Mouse (Mus musculus): ENCODE measurements around the gene Adat3. TPM values are rescaled to one million over a fixed set of nuclear protein-coding genes. Genes with fewer than 3 reads are reported as not detected.
A peak's percentile ranks its signal among the peaks of the same experiment; 100 is the strongest.

The Adat3 gene
- total RNA-seq, 1 experiment, result 12.7 TPM

- Histone ChIP-seq H3K27ac (ENCODE audit: insufficient read depth, low read depth, low read length, poor library complexity, severe bottlenecking) (no peak overlapping the region), H3K4me3 (ENCODE audit: insufficient read depth in 1 of 2, low read depth in 1 of 2, low read length in 2 of 2, poor library complexity in 1 of 2, severe bottlenecking in 1 of 2) (peak overlapping the region in 1 of 2 experiments; percentile 6; a peak in 2 of 4 replicates), H3K4me1 (ENCODE audit: control insufficient read depth in 2 of 2, insufficient read depth in 2 of 2, low read length in 2 of 2, poor library complexity in 1 of 2) (peaks cover 8 to 44% of the 10 kb centered on the region in 2 experiments; a peak in 3 of 4 replicates), H3K36me3 (ENCODE audit: control insufficient read depth, insufficient read depth, low read length, poor library complexity, severe bottlenecking) (peaks cover 14% of the 10 kb centered on the region; the same call in 1 of the 2 replicates), H3K9ac (ENCODE audit: insufficient read depth, low read depth, low read length, poor library complexity, severe bottlenecking) (0 out of 2 replicates have a peak overlapping the region, but pooled peaks have one; percentile 27), H3K9me3 (ENCODE audit: control insufficient read depth, insufficient read depth, low read depth, low read length) (no peaks in the 10 kb centered on the region)
- no peak for DNase-seq (ENCODE audit: low read depth, low spot score)
- in situ Hi-C loops (cut with MboI; ENCODE audit: low sequenced_read_pairs in 2 of 2, unreplicated experiment in 2 of 2), result no loop called here
- TF ChIP-seq CHD2 (IDR thresholded peaks at IDR 0.05; ENCODE audit: low read depth, low read length), result no peak
- no peak for TF ChIP-seq ZC3H11A (IDR thresholded peaks at IDR 0.05; ENCODE audit: borderline replicate concordance, low read depth, low read length)
- TF ChIP-seq ZNF384 (IDR thresholded peaks at IDR 0.05; ENCODE audit: low read depth, low read length), result no peak
- no peak for TF ChIP-seq MAFK (IDR thresholded peaks at IDR 0.05; ENCODE audit: insufficient read depth, low read depth, low read length)
- no peak for TF ChIP-seq HCFC1 (IDR thresholded peaks at IDR 0.05; ENCODE audit: borderline replicate concordance, insufficient read depth, low read length)
Observed at GRCm38 (mm10) chr10:80568876-80569275, 33.8 kb upstream of the Adat3 start.

- peak overlapping the region; percentile 27; the same call in 1 of the 2 replicates for H3K9ac ChIP-seq (ENCODE audit: insufficient read depth, low read depth, low read length, poor library complexity, severe bottlenecking)
- H3K4me1 ChIP-seq (ENCODE audit: control insufficient read depth in 2 of 2, insufficient read depth in 2 of 2, low read length in 2 of 2, poor library complexity in 1 of 2), result peaks cover 12 to 49% of the 10 kb centered on the region in 2 experiments
- H3K4me3 ChIP-seq (ENCODE audit: insufficient read depth in 1 of 2, low read depth in 1 of 2, low read length in 2 of 2, poor library complexity in 1 of 2, severe bottlenecking in 1 of 2), result peak overlapping the region; percentile 6 to 52; a peak in 2 of 4 replicates
- in situ Hi-C loops (cut with MboI; ENCODE audit: low sequenced_read_pairs in 2 of 2, unreplicated experiment in 2 of 2), result no loop called here
- peak; percentile 73 for DNase-seq (ENCODE audit: low read depth, low spot score)
- TF ChIP-seq CHD2 (IDR thresholded peaks at IDR 0.05; ENCODE audit: low read depth, low read length) (no peak), ZC3H11A (IDR thresholded peaks at IDR 0.05; ENCODE audit: borderline replicate concordance, low read depth, low read length) (no peak), MAFK (IDR thresholded peaks at IDR 0.05; ENCODE audit: insufficient read depth, low read depth, low read length) (no peak), ZNF384 (IDR thresholded peaks at IDR 0.05; ENCODE audit: low read depth, low read length) (no peak), HCFC1 (IDR thresholded peaks at IDR 0.05; ENCODE audit: borderline replicate concordance, insufficient read depth, low read length) (no peak)
- no peaks in the 10 kb centered on the region for H3K9me3 ChIP-seq (ENCODE audit: control insufficient read depth, insufficient read depth, low read depth, low read length)
- H3K27ac ChIP-seq (ENCODE audit: insufficient read depth, low read depth, low read length, poor library complexity, severe bottlenecking), result no peak overlapping the region
- peaks cover 14% of the 10 kb centered on the region; the same call in 1 of the 2 replicates for H3K36me3 ChIP-seq (ENCODE audit: control insufficient read depth, insufficient read depth, low read length, poor library complexity, severe bottlenecking)
Observed at GRCm38 (mm10) chr10:80569664-80570066, 33.0 kb upstream of the Adat3 start.

GRCm38 (mm10) chr10:80570419-80570818, 32.3 kb upstream of the Adat3 start:
- Histone ChIP-seq H3K9me3 (ENCODE audit: control insufficient read depth, insufficient read depth, low read depth, low read length) (no peaks in the 10 kb centered on the region), H3K4me3 (ENCODE audit: insufficient read depth in 1 of 2, low read depth in 1 of 2, low read length in 2 of 2, poor library complexity in 1 of 2, severe bottlenecking in 1 of 2) (peak overlapping the region; percentile 33 to 49; a peak in 3 of 4 replicates), H3K4me1 (ENCODE audit: control insufficient read depth in 2 of 2, insufficient read depth in 2 of 2, low read length in 2 of 2, poor library complexity in 1 of 2) (peaks cover 12 to 57% of the 10 kb centered on the region in 2 experiments), H3K27ac (ENCODE audit: insufficient read depth, low read depth, low read length, poor library complexity, severe bottlenecking) (no peak overlapping the region), H3K9ac (ENCODE audit: insufficient read depth, low read depth, low read length, poor library complexity, severe bottlenecking) (peak overlapping the region; percentile 56; the same call in 1 of the 2 replicates), H3K36me3 (ENCODE audit: control insufficient read depth, insufficient read depth, low read length, poor library complexity, severe bottlenecking) (peaks cover 14% of the 10 kb centered on the region; the same call in 1 of the 2 replicates)
- in situ Hi-C loops (cut with MboI; ENCODE audit: low sequenced_read_pairs in 2 of 2, unreplicated experiment in 2 of 2), result no loop called here
- TF ChIP-seq MAFK (IDR thresholded peaks at IDR 0.05; ENCODE audit: insufficient read depth, low read depth, low read length) (no peak), ZNF384 (IDR thresholded peaks at IDR 0.05; ENCODE audit: low read depth, low read length) (no peak), CHD2 (IDR thresholded peaks at IDR 0.05; ENCODE audit: low read depth, low read length) (no peak), HCFC1 (IDR thresholded peaks at IDR 0.05; ENCODE audit: borderline replicate concordance, insufficient read depth, low read length) (no peak), ZC3H11A (IDR thresholded peaks at IDR 0.05; ENCODE audit: borderline replicate concordance, low read depth, low read length) (no peak)
- no peak for DNase-seq (ENCODE audit: low read depth, low spot score)

- Histone ChIP-seq H3K27ac (ENCODE audit: insufficient read depth, low read depth, low read length, poor library complexity, severe bottlenecking) (no peak overlapping the region), H3K36me3 (ENCODE audit: control insufficient read depth, insufficient read depth, low read length, poor library complexity, severe bottlenecking) (peaks cover 12% of the 10 kb centered on the region; the same call in 1 of the 2 replicates)
Observed at GRCm38 (mm10) chr10:80570871-80571836, 31.5 kb upstream of the Adat3 start.

More at GRCm38 (mm10) chr10:80570871-80571836, 31.5 kb upstream of the Adat3 start:
- H3K9me3 ChIP-seq (ENCODE audit: control insufficient read depth, insufficient read depth, low read depth, low read length), result no peaks in the 10 kb centered on the region
- peak overlapping the region; percentile 56 for H3K9ac ChIP-seq (ENCODE audit: insufficient read depth, low read depth, low read length, poor library complexity, severe bottlenecking)
- no peak for DNase-seq (ENCODE audit: low read depth, low spot score)
- in situ Hi-C loops (cut with MboI; ENCODE audit: low sequenced_read_pairs in 2 of 2, unreplicated experiment in 2 of 2), result no loop called here
- peak overlapping the region; percentile 37 to 49; a peak in 3 of 4 replicates for H3K4me3 ChIP-seq (ENCODE audit: insufficient read depth in 1 of 2, low read depth in 1 of 2, low read length in 2 of 2, poor library complexity in 1 of 2, severe bottlenecking in 1 of 2)
- peaks cover 12 to 61% of the 10 kb centered on the region in 2 experiments for H3K4me1 ChIP-seq (ENCODE audit: control insufficient read depth in 2 of 2, insufficient read depth in 2 of 2, low read length in 2 of 2, poor library complexity in 1 of 2)
- TF ChIP-seq HCFC1 (IDR thresholded peaks at IDR 0.05; ENCODE audit: borderline replicate concordance, insufficient read depth, low read length) (no peak), MAFK (IDR thresholded peaks at IDR 0.05; ENCODE audit: insufficient read depth, low read depth, low read length) (no peak), ZC3H11A (IDR thresholded peaks at IDR 0.05; ENCODE audit: borderline replicate concordance, low read depth, low read length) (no peak), ZNF384 (IDR thresholded peaks at IDR 0.05; ENCODE audit: low read depth, low read length) (no peak), CHD2 (IDR thresholded peaks at IDR 0.05; ENCODE audit: low read depth, low read length) (no peak)

Data from ES-E14 (cell line).